Mouse (Mus musculus) embryonic facial prominence, embryonic 13.5 days (tissue): Measurements from ENCODE around the gene Abca8a. TPM values are rescaled to one million over a fixed set of nuclear protein-coding genes. Genes with fewer than 3 reads are reported as not detected.

Experiments
- ATAC-seq: fragments of 200-750 bp; cut with Nextera tagmentation; 2 replicates; pipeline ENCODE4 v1.8.0; 2017; ENCODE audit warnings: low read depth; ENCODE audit not compliant: insufficient number of reproducible peaks, insufficient read depth, low FRiP score, low TSS enrichment
- H3K27ac ChIP-seq: fragments of 300-500 bp; sonication (generic); 2 replicates; pipeline ENCODE4 v1.5.1; 2015; ENCODE audit warnings: moderate library complexity, mild to moderate bottlenecking, inconsistent platforms
- H3K27me3 ChIP-seq: fragments of 300-500 bp; sonication (generic); 2 replicates; pipeline ENCODE4 v1.6.1; 2015; ENCODE audit warnings: mild to moderate bottlenecking, inconsistent platforms
- H3K36me3 ChIP-seq: fragments of 300-500 bp; sonication (generic); 2 replicates; pipeline ENCODE4 v1.6.1; 2015; ENCODE audit warnings: mild to moderate bottlenecking, inconsistent platforms
- H3K4me1 ChIP-seq: fragments of 300-500 bp; sonication (generic); 2 replicates; pipeline ENCODE4 v1.6.1; 2015; ENCODE audit warnings: inconsistent platforms
- H3K4me2 ChIP-seq: fragments of 300-500 bp; sonication (generic); 2 replicates; pipeline ENCODE4 v1.6.1; 2015; ENCODE audit warnings: moderate library complexity, mild to moderate bottlenecking, inconsistent platforms
- H3K4me3 ChIP-seq: fragments of 300-500 bp; sonication (generic); 2 replicates; pipeline ENCODE4 v1.5.1; 2015; ENCODE audit warnings: mild to moderate bottlenecking, inconsistent platforms
- H3K9ac ChIP-seq: fragments of 300-500 bp; sonication (generic); 2 replicates; pipeline ENCODE4 v1.6.1; 2015; ENCODE audit warnings: mild to moderate bottlenecking, inconsistent platforms
- H3K9me3 ChIP-seq: fragments of 300-500 bp; sonication (generic); 2 replicates; pipeline ENCODE4 v1.6.1; 2016; ENCODE audit warnings: inconsistent platforms
- WGBS: fragments of 180-500 bp; shearing (Covaris S2); methylation state at CpG from one replicate; pipeline ENCODE4 v1.1.7; 2015; ENCODE audit warnings: mixed read lengths; 5-methylcytosine and 5-hydroxymethylcytosine counted together
- polyA plus RNA-seq: library from polyadenylated mRNA; unstranded; fragments of >200 nt; fragmentation: Nextera tagmentation; extraction: Ambion mirVana; gene quantifications from 2 replicates; pipeline ENCODE4 v1.2.1, GENCODE M21; 2015

Abca8a gene
- 2.3 and 2.7 TPM in 2 replicates for polyA plus RNA-seq

DNA sequence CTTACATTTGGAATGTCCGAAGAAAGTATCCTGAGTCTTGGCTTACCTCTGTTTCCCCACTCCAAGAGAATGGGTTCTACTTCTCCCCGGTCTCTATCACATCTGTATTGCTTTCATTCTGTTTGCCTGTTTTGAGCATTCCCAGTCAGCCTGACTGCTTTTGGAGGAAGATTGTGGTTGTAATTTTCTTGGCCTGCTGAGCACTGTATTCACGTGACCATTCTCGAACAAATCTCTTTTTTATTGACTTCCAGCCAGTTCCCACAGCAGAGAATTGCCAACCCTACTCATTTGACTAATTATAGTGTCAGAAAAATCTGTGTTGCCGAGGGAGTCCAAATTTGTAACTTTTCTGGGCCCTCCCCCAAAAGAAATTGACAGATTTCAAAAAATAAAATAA, at the start of gene Abca8a:
Gene Abca8a (minus strand): TSS at position 121 of the 400 bp plus-strand sequence.
- Histone ChIP-seq H3K9ac (no peak within 1 kb of the TSS), H3K9me3 (no peaks in the 10 kb centered on the region), H3K36me3 (no peaks in the 10 kb centered on the region), H3K4me3 (no peak within 1 kb of the TSS), H3K4me2 (peak within 1 kb of the TSS; percentile 17; the same call in 1 of the 2 replicates), H3K27ac (peak within 1 kb of the TSS; percentile 51), H3K4me1 (no peaks in the 10 kb centered on the region), H3K27me3 (no peaks in the 10 kb centered on the region)
- ATAC-seq = no peak
- 59% methylated on average over 5 of the region's 5 CpGs for WGBS

DNA sequence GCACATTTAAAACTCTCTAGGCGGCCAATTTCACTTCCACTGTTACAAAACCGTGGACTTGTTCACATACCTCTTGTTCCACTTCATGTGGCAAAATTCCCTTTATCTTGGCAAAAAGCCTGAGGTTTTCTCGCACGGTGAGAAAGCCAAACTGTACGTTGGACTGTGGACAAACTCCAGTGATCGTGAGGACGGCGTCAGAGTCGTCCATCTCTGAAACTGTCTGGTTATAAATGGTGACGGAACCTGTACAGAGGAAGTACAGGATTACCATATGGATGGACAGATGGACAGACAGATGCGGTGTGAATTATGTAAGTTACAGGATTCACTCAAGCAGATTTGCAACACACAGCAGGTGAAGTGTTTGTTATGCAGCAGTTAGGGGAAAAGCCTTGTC, 49.6 kb upstream of the Abca8a start:
- no peak overlapping the region for H3K4me3 ChIP-seq
- 89% methylated on average over 11 of the region's 11 CpGs for WGBS
- H3K4me2 ChIP-seq = no peak overlapping the region
- H3K9me3 ChIP-seq = no peaks in the 10 kb centered on the region
- ATAC-seq = no peak
- H3K36me3 ChIP-seq = peaks cover 3% of the 10 kb centered on the region; the same call in 1 of the 2 replicates
- H3K4me1 ChIP-seq = no peaks in the 10 kb centered on the region
- H3K27ac ChIP-seq = no peak overlapping the region
- H3K9ac ChIP-seq = no peak overlapping the region
- H3K27me3 ChIP-seq = no peaks in the 10 kb centered on the region

DNA sequence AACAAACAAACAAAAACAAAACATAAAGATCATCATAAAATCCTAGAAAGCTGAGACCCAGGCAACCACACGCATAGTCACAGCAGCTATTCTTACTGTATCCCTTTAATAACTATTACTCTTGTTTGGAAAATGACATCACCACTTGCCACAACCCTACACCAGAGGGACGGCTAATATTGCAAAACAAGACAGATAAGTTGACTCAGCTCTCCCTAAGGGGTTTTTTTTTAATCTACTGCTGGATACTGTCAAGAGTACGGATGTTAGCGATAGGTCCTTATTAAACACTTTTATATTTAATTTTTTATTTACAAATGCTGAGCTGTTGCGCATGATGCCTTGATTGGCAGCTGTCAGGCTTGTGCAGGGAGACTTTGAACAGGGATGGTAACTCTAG, 35.0 kb upstream of the Abca8a start:
- no peak overlapping the region for H3K4me2 ChIP-seq
- H3K27me3 ChIP-seq = no peaks in the 10 kb centered on the region
- H3K4me1 ChIP-seq = no peaks in the 10 kb centered on the region
- H3K9ac ChIP-seq = no peak overlapping the region
- H3K4me3 ChIP-seq = no peak overlapping the region
- no peak for ATAC-seq
- H3K36me3 ChIP-seq = no peaks in the 10 kb centered on the region
- WGBS = 74% methylated on average over 5 of the region's 5 CpGs
- no peak overlapping the region for H3K27ac ChIP-seq
- no peaks in the 10 kb centered on the region for H3K9me3 ChIP-seq

DNA sequence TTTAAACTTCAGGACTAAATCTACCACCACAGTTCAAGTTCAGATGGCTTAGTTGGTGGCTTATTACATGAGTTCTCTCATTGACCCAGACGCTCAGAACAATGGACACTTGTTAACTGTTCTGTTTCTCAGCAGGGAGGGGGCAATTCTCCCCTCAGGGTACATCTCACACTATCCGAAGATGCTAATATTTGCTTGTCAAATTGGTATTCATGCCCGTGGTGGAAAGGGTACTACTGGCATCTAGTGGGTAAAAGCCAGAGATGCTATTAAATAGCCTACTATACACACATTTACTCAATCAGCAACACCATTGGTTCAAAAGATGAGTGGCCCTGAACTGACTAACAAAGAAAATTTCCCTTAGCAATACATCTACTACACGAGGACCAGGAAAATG, 15.4 kb upstream of the Abca8a start:
- 45% methylated on average over 4 of the region's 4 CpGs for WGBS
- no peaks in the 10 kb centered on the region for H3K9me3 ChIP-seq
- ATAC-seq = no peak
- no peaks in the 10 kb centered on the region for H3K27me3 ChIP-seq
- H3K4me3 ChIP-seq = no peak overlapping the region
- H3K9ac ChIP-seq = no peak overlapping the region
- no peaks in the 10 kb centered on the region for H3K4me1 ChIP-seq
- no peak overlapping the region for H3K27ac ChIP-seq
- no peaks in the 10 kb centered on the region for H3K36me3 ChIP-seq
- no peak overlapping the region for H3K4me2 ChIP-seq

DNA sequence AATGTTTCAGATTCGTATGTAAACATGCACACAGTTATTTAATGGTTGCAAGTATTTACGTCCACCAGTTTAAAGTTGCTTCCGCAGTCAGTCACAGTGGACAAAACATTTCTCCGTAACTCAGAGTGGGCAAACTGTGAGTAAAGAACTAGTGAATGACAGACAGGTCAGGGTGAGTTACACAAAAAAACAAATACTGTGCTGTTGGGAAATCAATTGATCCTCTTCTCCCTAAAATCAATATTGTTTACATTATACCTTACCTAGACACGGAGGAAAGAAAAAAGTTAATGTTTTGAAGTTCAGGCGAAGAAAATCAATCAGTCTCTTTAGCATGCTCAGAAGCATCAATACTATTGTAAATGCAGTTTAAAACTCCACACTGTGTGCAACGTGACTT, 5.7 kb upstream of the Abca8a start:
- H3K9me3 ChIP-seq = no peaks in the 10 kb centered on the region
- no peaks in the 10 kb centered on the region for H3K27me3 ChIP-seq
- no peaks in the 10 kb centered on the region for H3K4me1 ChIP-seq
- H3K4me3 ChIP-seq = no peak overlapping the region
- H3K4me2 ChIP-seq = no peak overlapping the region
- no peak overlapping the region for H3K27ac ChIP-seq
- 86% methylated on average over 7 of the region's 7 CpGs for whole genome bisulfite sequencing
- 0 out of 2 replicates have a peak, but pooled peaks cover 2% of the 10 kb centered on the region for H3K36me3 ChIP-seq
- no peak for ATAC-seq
- H3K9ac ChIP-seq = no peak overlapping the region

DNA sequence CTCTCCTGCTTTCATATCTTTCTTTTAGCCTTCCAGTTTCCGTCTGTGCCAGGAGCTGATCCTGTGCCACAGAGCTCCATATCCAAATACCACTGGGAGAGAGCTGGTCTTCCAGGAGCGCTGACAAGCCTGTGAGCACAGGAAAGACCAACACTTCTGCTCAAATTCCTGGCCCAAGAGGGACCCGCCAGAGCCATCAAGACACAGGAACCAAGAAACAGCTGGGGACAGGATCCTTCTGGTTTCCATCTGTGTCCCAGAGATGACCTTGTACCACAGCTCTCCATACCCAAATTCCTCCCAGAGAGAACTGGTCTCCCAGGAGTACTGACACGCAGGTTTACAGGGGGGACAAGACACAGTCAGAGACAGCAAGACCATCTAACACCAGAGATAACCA, 3.1 kb upstream of the Abca8a start:
- ATAC-seq = no peak
- 67% methylated on average over 4 of the region's 4 CpGs for WGBS
- Histone ChIP-seq H3K36me3 (no peaks in the 10 kb centered on the region), H3K4me1 (no peaks in the 10 kb centered on the region), H3K4me2 (no peak overlapping the region), H3K27ac (no peak overlapping the region), H3K4me3 (no peak overlapping the region), H3K27me3 (no peaks in the 10 kb centered on the region), H3K9me3 (no peaks in the 10 kb centered on the region), H3K9ac (no peak overlapping the region)

DNA sequence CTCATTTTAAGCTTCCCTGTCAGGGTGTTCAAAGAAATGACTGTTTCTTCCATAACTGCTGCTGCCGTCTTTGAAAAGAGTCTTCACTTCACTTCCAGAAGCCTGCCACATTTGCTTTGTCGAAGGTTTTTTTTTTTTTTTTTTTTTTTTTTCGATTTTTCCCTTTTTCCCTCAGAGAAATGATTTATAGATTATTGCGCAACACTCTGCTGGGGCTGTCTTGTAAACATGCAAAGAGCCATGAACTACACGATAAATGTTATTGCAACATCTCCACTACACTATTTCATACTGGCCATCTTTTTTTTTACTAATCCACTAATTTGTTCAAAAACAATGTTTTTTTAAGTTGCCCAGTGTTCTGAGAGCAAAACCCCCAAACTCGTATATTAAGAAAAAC, 1.7 kb upstream of the Abca8a start:
- H3K27me3 ChIP-seq = no peaks in the 10 kb centered on the region
- H3K9me3 ChIP-seq = no peaks in the 10 kb centered on the region
- H3K4me2 ChIP-seq = no peak overlapping the region
- H3K27ac ChIP-seq = no peak overlapping the region
- no peak overlapping the region for H3K9ac ChIP-seq
- ATAC-seq = no peak
- H3K4me3 ChIP-seq = no peak overlapping the region
- no peaks in the 10 kb centered on the region for H3K4me1 ChIP-seq
- no peaks in the 10 kb centered on the region for H3K36me3 ChIP-seq
- WGBS = 76% methylated on average over 6 of the region's 6 CpGs

DNA sequence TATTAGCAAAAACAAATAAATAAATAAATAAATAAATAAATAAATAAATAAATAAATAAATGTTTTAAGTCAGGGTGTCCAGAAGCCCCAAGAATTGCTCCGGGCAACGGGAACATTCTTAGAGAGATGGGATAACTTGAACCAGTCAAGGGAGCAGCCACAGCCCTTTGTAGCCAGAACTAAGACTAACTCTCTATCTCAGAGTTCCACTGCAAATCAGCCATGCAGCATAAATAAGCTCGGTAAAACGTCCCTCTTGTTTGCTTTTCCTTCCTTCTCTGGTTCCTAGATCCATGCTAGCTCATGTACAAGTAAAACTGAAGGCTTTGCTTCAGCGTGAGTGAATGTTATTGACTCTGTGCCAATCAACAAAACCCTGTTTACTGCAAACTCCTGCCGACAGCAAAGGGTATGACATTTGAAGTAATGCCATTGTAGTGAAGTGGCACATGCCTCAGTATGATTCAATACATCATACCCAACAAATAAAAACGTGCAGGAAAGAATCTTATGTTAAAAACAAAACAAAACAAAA, 865 bp downstream of the Abca8a start:
- Histone ChIP-seq H3K36me3 (no peaks in the 10 kb centered on the region), H3K4me3 (no peak overlapping the region), H3K4me2 (peak overlapping the region; percentile 17; the same call in 1 of the 2 replicates), H3K9me3 (no peaks in the 10 kb centered on the region), H3K4me1 (no peaks in the 10 kb centered on the region), H3K27me3 (no peaks in the 10 kb centered on the region), H3K9ac (no peak overlapping the region), H3K27ac (peak overlapping the region; percentile 23; the same call in 1 of the 2 replicates)
- WGBS = 55% methylated on average over 7 of the region's 7 CpGs
- no peak for ATAC-seq

DNA sequence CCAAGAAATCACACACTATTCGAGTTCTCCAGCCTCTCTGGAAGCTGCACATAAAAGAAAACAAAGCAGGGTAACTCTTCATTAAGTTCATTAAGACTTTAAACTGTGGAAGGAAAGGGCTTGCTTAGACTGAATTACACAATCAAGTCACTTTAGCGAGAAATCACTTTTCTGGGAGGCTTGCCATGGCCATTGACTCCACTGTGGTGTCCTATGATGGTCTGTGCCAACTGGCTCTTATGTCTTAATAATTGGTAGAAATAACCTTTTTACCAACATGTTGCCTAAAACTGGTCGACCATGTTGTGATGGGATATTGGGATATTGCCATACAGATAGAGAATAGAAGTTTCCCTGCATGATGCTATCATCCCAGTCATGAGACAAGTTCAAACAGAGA, 1.5 kb downstream of the Abca8a start:
- Histone ChIP-seq H3K4me2 (no peak overlapping the region), H3K4me1 (no peaks in the 10 kb centered on the region), H3K4me3 (no peak overlapping the region), H3K27ac (no peak overlapping the region), H3K36me3 (no peaks in the 10 kb centered on the region), H3K27me3 (no peaks in the 10 kb centered on the region), H3K9me3 (no peaks in the 10 kb centered on the region), H3K9ac (no peak overlapping the region)
- ATAC-seq = no peak
- WGBS = 78% methylated on average over 3 of the region's 3 CpGs

DNA sequence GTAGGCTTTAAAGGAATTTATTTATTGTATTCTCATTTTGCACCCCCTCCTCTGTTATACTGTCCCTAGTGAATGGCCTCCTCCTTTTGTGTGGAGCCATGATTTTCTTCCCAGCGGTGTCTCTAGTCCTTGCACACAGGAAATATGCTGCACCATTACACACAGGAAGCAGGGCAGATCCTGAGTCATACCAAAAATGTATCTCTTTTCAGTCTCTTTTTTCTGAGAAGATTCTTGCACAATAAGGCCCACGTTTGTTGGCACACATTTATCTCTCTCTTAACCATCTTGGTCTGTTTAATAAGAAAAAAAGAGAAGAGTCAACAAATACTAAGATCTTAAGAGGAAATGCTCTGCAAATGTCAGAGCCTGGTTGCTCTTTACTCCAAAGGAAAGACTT, 4.5 kb downstream of the Abca8a start:
- whole genome bisulfite sequencing = 72% methylated on average over 2 of the region's 2 CpGs
- Histone ChIP-seq H3K4me2 (no peak overlapping the region), H3K27me3 (no peaks in the 10 kb centered on the region), H3K4me3 (no peak overlapping the region), H3K9me3 (no peaks in the 10 kb centered on the region), H3K36me3 (no peaks in the 10 kb centered on the region), H3K9ac (no peak overlapping the region), H3K4me1 (no peaks in the 10 kb centered on the region), H3K27ac (no peak overlapping the region)
- ATAC-seq = no peak

DNA sequence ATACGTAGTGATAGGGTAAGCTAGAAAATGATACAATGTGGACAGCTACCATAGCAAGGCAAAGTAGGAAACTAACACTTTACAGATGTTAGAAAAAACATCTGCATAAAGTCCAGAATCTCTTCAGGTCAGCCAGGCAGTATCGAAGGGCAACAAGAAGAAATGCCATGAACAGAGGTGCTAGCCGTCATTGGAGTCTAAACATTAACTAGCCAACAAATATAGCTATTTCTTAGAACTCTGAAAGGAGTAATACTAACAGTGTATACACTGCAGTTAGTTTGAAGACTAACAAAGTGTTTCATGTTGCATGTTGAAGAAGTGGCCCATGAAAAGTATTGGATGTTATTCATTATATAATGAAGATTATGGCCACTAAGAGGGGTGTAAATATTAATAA, 23.6 kb downstream of the Abca8a start:
- no peaks in the 10 kb centered on the region for H3K9me3 ChIP-seq
- ATAC-seq = no peak
- H3K4me2 ChIP-seq = no peak overlapping the region

DNA sequence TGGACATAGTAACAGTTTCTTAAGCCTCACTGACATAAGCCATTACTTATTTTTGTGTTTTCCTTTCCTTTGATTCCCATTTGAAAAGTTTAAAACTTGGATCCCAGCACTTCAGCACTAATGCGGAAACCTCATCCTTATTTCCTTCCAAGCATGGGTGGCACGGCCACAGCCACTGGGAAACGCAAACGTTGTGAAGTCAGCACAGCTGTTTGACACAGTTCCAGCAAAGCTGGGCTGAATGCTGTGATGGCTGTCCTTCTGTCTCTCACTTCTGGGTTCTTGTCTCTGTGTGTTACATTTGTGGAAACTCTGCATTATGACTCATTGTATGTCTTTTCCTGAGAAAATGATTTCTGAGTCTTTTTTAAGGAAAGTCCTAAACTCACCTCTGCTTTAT, 34.7 kb downstream of the Abca8a start:
- 38% methylated on average over 4 of the region's 4 CpGs for WGBS
- H3K4me3 ChIP-seq = no peak overlapping the region
- H3K9ac ChIP-seq = no peak overlapping the region
- H3K9me3 ChIP-seq = no peaks in the 10 kb centered on the region
- H3K4me2 ChIP-seq = no peak overlapping the region
- H3K4me1 ChIP-seq = no peaks in the 10 kb centered on the region
- no peak for ATAC-seq
- no peak overlapping the region for H3K27ac ChIP-seq
- no peaks in the 10 kb centered on the region for H3K27me3 ChIP-seq
- no peaks in the 10 kb centered on the region for H3K36me3 ChIP-seq

More for the DNA sequence above, 23.6 kb downstream of the Abca8a start:
- Histone ChIP-seq H3K27ac (no peak overlapping the region), H3K36me3 (no peaks in the 10 kb centered on the region), H3K9ac (no peak overlapping the region), H3K27me3 (no peaks in the 10 kb centered on the region), H3K4me1 (no peaks in the 10 kb centered on the region), H3K4me3 (no peak overlapping the region)
- WGBS = 71% methylated on average over 3 of the region's 3 CpGs
